Mouse (Mus musculus): Measurements from ENCODE around the gene Gna15. TPM values are rescaled to one million over a fixed set of nuclear protein-coding genes. Genes with fewer than 3 reads are reported as not detected.

The Gna15 gene
- total RNA-seq, 2 experiments from 2014 or later, result 1.4 to 1.5 TPM

- DNase-seq, result no peak
Observed at GRCm38 (mm10) chr10:81495616-81496263, 28.3 kb downstream of the Gna15 start.

- DNase-seq, result no peak
Observed at GRCm38 (mm10) chr10:81495151-81495550, 28.9 kb downstream of the Gna15 start.

- DNase-seq, result no peak
Observed at GRCm38 (mm10) chr10:81494260-81495041, 29.6 kb downstream of the Gna15 start.

- DNase-seq, result no peak
Observed at GRCm38 (mm10) chr10:81493601-81494220, 30.3 kb downstream of the Gna15 start.

- no peak for DNase-seq
Observed at GRCm38 (mm10) chr10:81492606-81493240, 31.3 kb downstream of the Gna15 start.

GRCm38 (mm10) chr10:81491018-81491417 is 33.0 kb downstream of the Gna15 start:
- no peak for DNase-seq

GRCm38 (mm10) chr10:81489941-81490340 is 34.1 kb downstream of the Gna15 start:
- DNase-seq, result no peak

- no peak for DNase-seq
Observed at GRCm38 (mm10) chr10:81488081-81488480, 35.9 kb downstream of the Gna15 start.

- no peak for DNase-seq
Observed at GRCm38 (mm10) chr10:81486496-81486895, 37.5 kb downstream of the Gna15 start.

- no peak for DNase-seq
Observed at GRCm38 (mm10) chr10:81485479-81486018, 38.5 kb downstream of the Gna15 start.

- no peak for DNase-seq
Observed at GRCm38 (mm10) chr10:81485060-81485449, 39.0 kb downstream of the Gna15 start.

GRCm38 (mm10) chr10:81484441-81485059 is 39.5 kb downstream of the Gna15 start:
- DNase-seq, result no peak

- no peak for DNase-seq
Observed at GRCm38 (mm10) chr10:81483983-81484382, 40.0 kb downstream of the Gna15 start.

GRCm38 (mm10) chr10:81482533-81482889 is 41.5 kb downstream of the Gna15 start, which contains the start of gene Celf5:
TSS of gene Celf5 (minus strand) at chr10:81482709.
- peak in 1 of 2 experiments; percentile 77 for DNase-seq

GRCm38 (mm10) chr10:81481605-81482532 is 42.2 kb downstream of the Gna15 start:
- DNase-seq, result no peak

- DNase-seq, result no peak
Observed at GRCm38 (mm10) chr10:81474461-81474860, 49.6 kb downstream of the Gna15 start.

GRCm38 (mm10) chr10:81473003-81473451 is 51.0 kb downstream of the Gna15 start:
- no peak for DNase-seq

GRCm38 (mm10) chr10:81472403-81473002 is 51.5 kb downstream of the Gna15 start:
- no peak for DNase-seq

GRCm38 (mm10) chr10:81470454-81470853 is 53.6 kb downstream of the Gna15 start:
- DNase-seq, result no peak

- no peak for DNase-seq
Observed at GRCm38 (mm10) chr10:81469253-81469652, 54.8 kb downstream of the Gna15 start.
